Mouse (Mus musculus): Measurements from ENCODE around the gene Mark4.

- TF ChIP-seq CHD2 (IDR thresholded peaks at IDR 0.05; ENCODE audit: low read depth, low read length) (no peak), ZNF384 (IDR thresholded peaks at IDR 0.05; ENCODE audit: low read depth, low read length) (no peak), HCFC1 (IDR thresholded peaks at IDR 0.05; ENCODE audit: borderline replicate concordance, insufficient read depth, low read length) (no peak), ZC3H11A (IDR thresholded peaks at IDR 0.05; ENCODE audit: borderline replicate concordance, low read depth, low read length) (no peak), MAFK (IDR thresholded peaks at IDR 0.05; ENCODE audit: insufficient read depth, low read depth, low read length) (no peak)
These were observed 21.6 kb downstream of the Mark4 start for GRCm38 (mm10) chr7:19437048-19437447.
